Mouse (Mus musculus): Measurements from ENCODE around the gene 2810459M11Rik. TPM values are rescaled to one million over a fixed set of nuclear protein-coding genes. Genes with fewer than 3 reads are reported as not detected.

Gene 2810459M11Rik
- total RNA-seq (2015) (not detected in 2 replicates), total RNA-seq (2017) (not detected in 2 replicates)

GRCm38 (mm10) chr1:86045848-86046805 lies at the start of gene 2810459M11Rik:
2810459M11Rik (plus strand) TSS chr1:86045863.
- ATAC-seq (replicated peaks; ENCODE audit: poor library complexity), result peak; percentile 33; the same call in 1 of the 2 replicates

- no peak for ATAC-seq (replicated peaks; ENCODE audit: poor library complexity)
Observed at GRCm38 (mm10) chr1:85997221-85997620, 48.4 kb upstream of the 2810459M11Rik start.

GRCm38 (mm10) chr1:85998012-85998411 lies 47.7 kb upstream of the 2810459M11Rik start:
- ATAC-seq (replicated peaks; ENCODE audit: poor library complexity), result peak; percentile 23; the same call in 1 of the 2 replicates

- no peak for ATAC-seq (replicated peaks; ENCODE audit: poor library complexity)
Observed at GRCm38 (mm10) chr1:85999853-86000570, 45.7 kb upstream of the 2810459M11Rik start.

- no peak for ATAC-seq (replicated peaks; ENCODE audit: poor library complexity)
Observed at GRCm38 (mm10) chr1:86005540-86005939, 40.1 kb upstream of the 2810459M11Rik start.

- ATAC-seq (replicated peaks; ENCODE audit: poor library complexity), result no peak
Observed at GRCm38 (mm10) chr1:86006040-86006439, 39.6 kb upstream of the 2810459M11Rik start.

GRCm38 (mm10) chr1:86007778-86008177 lies 37.9 kb upstream of the 2810459M11Rik start:
- peak; percentile 86 for ATAC-seq (replicated peaks; ENCODE audit: poor library complexity)

- ATAC-seq (replicated peaks; ENCODE audit: poor library complexity), result peak; percentile 97
Observed at GRCm38 (mm10) chr1:86015758-86016157, 29.9 kb upstream of the 2810459M11Rik start.

- no peak for ATAC-seq (replicated peaks; ENCODE audit: poor library complexity)
Observed at GRCm38 (mm10) chr1:86016516-86016915, 29.1 kb upstream of the 2810459M11Rik start, which contains the start of gene Spata3. Spata3 (plus strand) TSS chr1:86016816.

- peak; percentile 66 for ATAC-seq (replicated peaks; ENCODE audit: poor library complexity)
Observed at GRCm38 (mm10) chr1:86018235-86019055, 27.2 kb upstream of the 2810459M11Rik start.

GRCm38 (mm10) chr1:86021365-86021989 lies 24.2 kb upstream of the 2810459M11Rik start:
- ATAC-seq (replicated peaks; ENCODE audit: poor library complexity), result peak; percentile 81

- ATAC-seq (replicated peaks; ENCODE audit: poor library complexity), result no peak
Observed at GRCm38 (mm10) chr1:86032273-86032987, 13.2 kb upstream of the 2810459M11Rik start.

GRCm38 (mm10) chr1:86038191-86038951 lies 7.3 kb upstream of the 2810459M11Rik start:
- peak; percentile 78 for ATAC-seq (replicated peaks; ENCODE audit: poor library complexity)

- ATAC-seq (replicated peaks; ENCODE audit: poor library complexity), result no peak
Observed at GRCm38 (mm10) chr1:86040131-86040530, 5.5 kb upstream of the 2810459M11Rik start.

GRCm38 (mm10) chr1:86040817-86041216 lies 4.8 kb upstream of the 2810459M11Rik start:
- peak; percentile 74 for ATAC-seq (replicated peaks; ENCODE audit: poor library complexity)

- ATAC-seq (replicated peaks; ENCODE audit: poor library complexity), result no peak
Observed at GRCm38 (mm10) chr1:86045056-86045455, 607 bp upstream of the 2810459M11Rik start.

- no peak for ATAC-seq (replicated peaks; ENCODE audit: poor library complexity)
Observed at GRCm38 (mm10) chr1:86046833-86047563, 1.3 kb downstream of the 2810459M11Rik start.

- ATAC-seq (replicated peaks; ENCODE audit: poor library complexity), result peak; percentile 43; the same call in 1 of the 2 replicates
Observed at GRCm38 (mm10) chr1:86048231-86048630, 2.6 kb downstream of the 2810459M11Rik start.

All from megakaryocyte progenitor cell, adult 5-6 weeks (primary cell).